Comparison of ENCODE assay signal across 23 mouse cellular contexts in genomic region chr6:24635814-24636213, GRCm38 (mm10). TPM values are rescaled to one million over a fixed set of nuclear protein-coding genes. Genes with fewer than 3 reads are reported as not detected.
DNase-seq lines count a peak whose midpoint lies in the region; ATAC-seq and TF ChIP-seq lines count a peak whose summit lies in the region.
"Had no signal": no experiment of that assay in that cellular context is flagged by ENCODE, and none has a peak within 500 bp of the region (broad histone marks: within the 10 kb centered on the region; RNA-seq: fewer than 3 reads in every experiment).

No protein-coding gene starts in this region.

- H3K27ac ChIP-seq in forebrain, embryonic 14.5 days (ENCODE audit: low read depth, low read length): no peak overlapping the region
- no peak overlapping the region for H3K27ac ChIP-seq in forebrain, embryonic 10.5 days
- no peak overlapping the region for H3K27ac ChIP-seq in hindbrain, postnatal 0 days
- H3K27ac ChIP-seq in hindbrain, embryonic 16.5 days (ENCODE audit: low read depth, low read length): no peak overlapping the region
- H3K27ac ChIP-seq in liver, embryonic 16.5 days (ENCODE audit: low read length): no peak overlapping the region
- H3K27ac ChIP-seq: embryonic facial prominence, embryonic 12.5 days; heart, embryonic 10.5 days; limb, embryonic 13.5 days; neural tube, embryonic 12.5 days had no signal

- intact Hi-C loops in left cerebral cortex, postnatal 4 days (cut with DNase I): no loop called here

- 91% methylated on average over 2 of the region's 2 CpGs for WGBS in forebrain, embryonic 14.5 days
- WGBS in forebrain, embryonic 10.5 days: 88% methylated on average over 2 of the region's 2 CpGs
- 84% methylated on average over 2 of the region's 2 CpGs for WGBS in hindbrain, postnatal 0 days
- 90% methylated on average over 2 of the region's 2 CpGs for WGBS in hindbrain, embryonic 16.5 days
- 89% methylated on average over 2 of the region's 2 CpGs for WGBS in liver, embryonic 16.5 days (ENCODE audit: insufficient replicate concordance)

- H3K4me3 ChIP-seq in forebrain, embryonic 14.5 days (ENCODE audit: low read depth, low read length): no peak overlapping the region
- H3K4me3 ChIP-seq in forebrain, embryonic 10.5 days: no peak overlapping the region
- no peak overlapping the region for H3K4me3 ChIP-seq in hindbrain, postnatal 0 days (ENCODE audit: low read length)
- H3K4me3 ChIP-seq in hindbrain, embryonic 16.5 days (ENCODE audit: low read length): no peak overlapping the region
- H3K4me3 ChIP-seq in liver, embryonic 16.5 days (ENCODE audit: low read depth, low read length): no peak overlapping the region
- H3K4me3 ChIP-seq: embryonic facial prominence, embryonic 12.5 days; heart, embryonic 10.5 days; limb, embryonic 13.5 days; neural tube, embryonic 12.5 days had no signal

- no peaks in the 10 kb centered on the region for H3K9me3 ChIP-seq in forebrain, embryonic 14.5 days (replicated peaks; ENCODE audit: control insufficient read depth, low read length)
- no peaks in the 10 kb centered on the region for H3K9me3 ChIP-seq in forebrain, embryonic 10.5 days
- H3K9me3 ChIP-seq in hindbrain, postnatal 0 days (ENCODE audit: low read length): no peaks in the 10 kb centered on the region
- no peaks in the 10 kb centered on the region for H3K9me3 ChIP-seq in hindbrain, embryonic 16.5 days (ENCODE audit: control insufficient read depth, low read length)
- H3K9me3 ChIP-seq in liver, embryonic 16.5 days (replicated peaks; ENCODE audit: control insufficient read depth, low read length): no peaks in the 10 kb centered on the region
- H3K9me3 ChIP-seq: embryonic facial prominence, embryonic 12.5 days; heart, embryonic 10.5 days; limb, embryonic 13.5 days; neural tube, embryonic 12.5 days had no signal

- no peak overlapping the region for H3K4me2 ChIP-seq in forebrain, embryonic 14.5 days (ENCODE audit: low read length)
- no peak overlapping the region for H3K4me2 ChIP-seq in hindbrain, postnatal 0 days (ENCODE audit: low read depth, low read length)
- H3K4me2 ChIP-seq in hindbrain, embryonic 16.5 days (ENCODE audit: low read length): no peak overlapping the region
- H3K4me2 ChIP-seq in liver, embryonic 16.5 days (ENCODE audit: low read depth, low read length): no peak overlapping the region
- H3K4me2 ChIP-seq: embryonic facial prominence, embryonic 12.5 days; limb, embryonic 13.5 days; neural tube, embryonic 12.5 days had no signal

- no peaks in the 10 kb centered on the region for H3K4me1 ChIP-seq in forebrain, embryonic 14.5 days (ENCODE audit: control insufficient read depth, insufficient read depth, low read length)
- H3K4me1 ChIP-seq in forebrain, embryonic 10.5 days: no peaks in the 10 kb centered on the region
- H3K4me1 ChIP-seq in hindbrain, postnatal 0 days (ENCODE audit: insufficient read depth, low read length): no peaks in the 10 kb centered on the region
- no peaks in the 10 kb centered on the region for H3K4me1 ChIP-seq in hindbrain, embryonic 16.5 days (ENCODE audit: control insufficient read depth, insufficient read depth, low read depth, low read length)
- no peaks in the 10 kb centered on the region for H3K4me1 ChIP-seq in liver, embryonic 16.5 days (ENCODE audit: control insufficient read depth, low read depth, low read length)
- H3K4me1 ChIP-seq: embryonic facial prominence, embryonic 12.5 days; neural tube, embryonic 12.5 days had no signal

- H3K36me3 ChIP-seq in forebrain, embryonic 14.5 days (ENCODE audit: control insufficient read depth, insufficient read depth, low read length): peaks cover 23% of the 10 kb centered on the region
- peaks cover 42% of the 10 kb centered on the region for H3K36me3 ChIP-seq in forebrain, embryonic 10.5 days (replicated peaks)
- H3K36me3 ChIP-seq in hindbrain, postnatal 0 days (ENCODE audit: insufficient read depth, low read length): peaks cover 10% of the 10 kb centered on the region; the same call in 1 of the 2 replicates
- H3K36me3 ChIP-seq in hindbrain, embryonic 16.5 days (ENCODE audit: control insufficient read depth, insufficient read depth, low read length): peaks cover 5% of the 10 kb centered on the region; the same call in 1 of the 2 replicates
- H3K36me3 ChIP-seq in liver, embryonic 16.5 days (ENCODE audit: control insufficient read depth, insufficient read depth): no peaks in the 10 kb centered on the region; the same call in 1 of the 2 replicates

- H3K9ac ChIP-seq in forebrain, embryonic 14.5 days (ENCODE audit: low read length): no peak overlapping the region
- no peak overlapping the region for H3K9ac ChIP-seq in hindbrain, postnatal 0 days (replicated peaks; ENCODE audit: low read length)
- no peak overlapping the region for H3K9ac ChIP-seq in hindbrain, embryonic 16.5 days (ENCODE audit: low read depth, low read length)
- H3K9ac ChIP-seq in liver, embryonic 16.5 days (ENCODE audit: low read depth, low read length): no peak overlapping the region
- H3K9ac ChIP-seq: embryonic facial prominence, embryonic 12.5 days; limb, embryonic 13.5 days; neural tube, embryonic 12.5 days had no signal

- H3K27me3 ChIP-seq in forebrain, embryonic 14.5 days (replicated peaks; ENCODE audit: control insufficient read depth, insufficient read depth, low read length): no peaks in the 10 kb centered on the region
- H3K27me3 ChIP-seq in forebrain, embryonic 10.5 days (ENCODE audit: poor library complexity, severe bottlenecking): no peaks in the 10 kb centered on the region
- H3K27me3 ChIP-seq in hindbrain, postnatal 0 days (ENCODE audit: insufficient read depth, low read length): no peaks in the 10 kb centered on the region
- no peaks in the 10 kb centered on the region for H3K27me3 ChIP-seq in hindbrain, embryonic 16.5 days (replicated peaks; ENCODE audit: control insufficient read depth, insufficient read depth, low read length)
- H3K27me3 ChIP-seq in liver, embryonic 16.5 days (ENCODE audit: control insufficient read depth, insufficient read depth, low read depth, low read length): no peaks in the 10 kb centered on the region
- H3K27me3 ChIP-seq: embryonic facial prominence, embryonic 12.5 days; limb, embryonic 13.5 days; neural tube, embryonic 12.5 days; Patski had no signal

- peak; percentile 54; the same call in 1 of the 2 replicates for ATAC-seq in forebrain, embryonic 14.5 days
- no peak for ATAC-seq in hindbrain, postnatal 0 days
- ATAC-seq in hindbrain, embryonic 16.5 days: no peak
- 0 out of 2 replicates have a peak, but pooled peaks have one; percentile 50 for ATAC-seq in liver, embryonic 16.5 days (ENCODE audit: low read depth)
- ATAC-seq: inflammation-experienced regulatory T-cells, adult 6 months; Patski had no signal

- peak; percentile 43; the same call in 1 of the 2 replicates for TF ChIP-seq CTCF in hindbrain, postnatal 0 days (IDR thresholded peaks at IDR 0.05; ENCODE audit: low read depth)

- peak; percentile 62 for DNase-seq in forebrain, embryonic 14.5 days (ENCODE audit: low spot score)
- DNase-seq in forebrain, embryonic 10.5 days (ENCODE audit: extremely low spot score, low spot score): no peak
- peak; percentile 20 for DNase-seq in hindbrain, postnatal 0 days (ENCODE audit: low spot score)
- no peak for DNase-seq in liver
- DNase-seq in 3T3-L1 (ENCODE audit: low read depth, low spot score): peak; percentile 73
- no peak for DNase-seq in left cerebral cortex, postnatal 4 days
- DNase-seq: cerebellum, adult 2 months; gastrocnemius, postnatal 14 days; right cerebral cortex, postnatal 25 days; thymus, adult 18-20 months had no signal

RNA-seq across cellular contexts. Expression of gene Wasl, which starts 29.0 kb away (rescaled TPM):
- polyA plus RNA-seq in forebrain, embryonic 14.5 days (2014; fragmentation: Nextera tagmentation; extraction: Ambion mirVana): 38.4 and 46.6 TPM in 2 replicates
- polyA plus RNA-seq in forebrain, embryonic 10.5 days (2016; fragmentation: Nextera tagmentation; extraction: Ambion mirVana): 56.1 and 56.9 TPM in 2 replicates
- 20.0 and 20.9 TPM in 2 replicates for total RNA-seq in hindbrain, postnatal 0 days (2014; rRNA removed)
- polyA plus RNA-seq in hindbrain, postnatal 0 days (2015; fragmentation: Nextera tagmentation; extraction: Ambion mirVana): 57.4 and 61.0 TPM in 2 replicates
- 52.2 and 61.3 TPM in 2 replicates for polyA plus RNA-seq in hindbrain, embryonic 16.5 days (2015; fragmentation: Nextera tagmentation; extraction: Ambion mirVana)
- 19.7 and 26.1 TPM in 2 replicates for polyA plus RNA-seq in liver, embryonic 16.5 days (2015; fragmentation: Nextera tagmentation; extraction: Ambion mirVana)
- total RNA-seq in left cerebral cortex, postnatal 4 days (2021): 10 to 100 TPM; 44.0 to 44.3 TPM

RNA-seq across cellular contexts. Expression of gene Lmod2, which starts 38.3 kb away (rescaled TPM):
- not detected in 2 replicates for polyA plus RNA-seq in forebrain, embryonic 14.5 days (2014; fragmentation: Nextera tagmentation; extraction: Ambion mirVana)
- polyA plus RNA-seq in forebrain, embryonic 10.5 days (2016; fragmentation: Nextera tagmentation; extraction: Ambion mirVana): 0.10 TPM in 1 of 2 replicates, not detected in the other
- not detected in 2 replicates for total RNA-seq in hindbrain, postnatal 0 days (2014; rRNA removed)
- polyA plus RNA-seq in hindbrain, postnatal 0 days (2015; fragmentation: Nextera tagmentation; extraction: Ambion mirVana): not detected in 2 replicates
- polyA plus RNA-seq in hindbrain, embryonic 16.5 days (2015; fragmentation: Nextera tagmentation; extraction: Ambion mirVana): 0.30 TPM in 1 of 2 replicates, not detected in the other
- 0.31 and 0.33 TPM in 2 replicates for polyA plus RNA-seq in liver, embryonic 16.5 days (2015; fragmentation: Nextera tagmentation; extraction: Ambion mirVana)
- not detected for total RNA-seq in left cerebral cortex, postnatal 4 days (2021)
- total RNA-seq: common myeloid progenitor, adult 5-6 weeks; hematopoietic stem cell, adult 5-6 weeks; layer of hippocampus, adult 18-20 months; megakaryocyte progenitor cell, adult 5-6 weeks had no signal
- polyA plus RNA-seq: inflammation-experienced regulatory T-cells, adult 6 months; neural tube, embryonic 12.5 days; Patski; urinary bladder, adult 2 months had no signal

Comparison
In these comparisons a context has a peak if more than half of its experiments do, and no peak if none do; other contexts are left out.
1. DNase-seq: peak in forebrain, embryonic 14.5 days (single experiment), hindbrain, postnatal 0 days (single experiment) and 3T3-L1 (single experiment); none in forebrain, embryonic 10.5 days (single experiment), liver (single experiment) and left cerebral cortex, postnatal 4 days (single experiment).
2. ATAC-seq: peak in forebrain, embryonic 14.5 days (single experiment) and liver, embryonic 16.5 days (single experiment); none in hindbrain, postnatal 0 days (single experiment) and hindbrain, embryonic 16.5 days (single experiment).